Mouse (Mus musculus): ENCODE data around the gene Nuak1. TPM values are rescaled to one million over a fixed set of nuclear protein-coding genes. Genes with fewer than 3 reads are reported as not detected.

The Nuak1 gene
- total and polyA plus RNA-seq, 3 experiments, result 1.2 to 3.4 (median 1.6) TPM

DNA sequence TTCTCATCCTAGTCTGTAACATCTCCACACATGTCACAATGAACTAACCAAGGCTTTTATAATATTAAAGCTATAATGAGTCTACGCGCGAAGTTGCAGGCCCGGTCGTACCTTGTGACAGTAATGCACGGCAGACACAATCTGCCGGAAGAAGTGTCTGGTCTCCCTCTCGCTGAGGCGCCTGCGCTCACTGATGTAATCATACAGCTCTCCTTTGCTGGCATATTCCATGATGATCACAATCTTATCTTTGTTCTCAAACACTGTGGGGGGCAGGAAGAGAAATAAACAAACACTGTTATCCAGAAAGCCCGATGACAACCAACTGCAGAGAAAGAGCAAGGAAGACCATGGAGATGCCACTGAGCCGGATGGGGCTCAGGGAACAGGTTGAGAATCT lies 46.5 kb downstream of the Nuak1 start:
- Histone ChIP-seq H3K79me2 (replicated peaks; ENCODE audit: control insufficient read depth, extremely low read depth, insufficient read depth, poor library complexity, severe bottlenecking) (no peaks in the 10 kb centered on the region), H3K9me3 (replicated peaks; ENCODE audit: low read length) (no peaks in the 10 kb centered on the region), H3K4me3 (replicated peaks in 1 of 3; ENCODE audit: low read depth in 2 of 3, low read length in 2 of 3, poor library complexity in 1 of 3) (no peak overlapping the region), H3K4me2 (ENCODE audit: insufficient read depth, low read depth, poor library complexity, severe bottlenecking) (no peak overlapping the region), H3K9ac (ENCODE audit: insufficient read depth, low read depth) (no peak overlapping the region), H3K36me3 (replicated peaks in 1 of 2; ENCODE audit: control insufficient read depth in 1 of 2, insufficient read depth in 1 of 2, low read length in 1 of 2) (peaks cover 0 to 56% of the 10 kb centered on the region in 2 experiments), H3K4me1 (ENCODE audit: control insufficient read depth in 1 of 2, insufficient read depth in 2 of 2) (peaks cover 0 to 50% of the 10 kb centered on the region in 2 experiments; a peak in 2 of 4 replicates), H3K27ac (ENCODE audit: insufficient read depth, low read depth) (no peak overlapping the region), H3K27me3 (replicated peaks) (no peaks in the 10 kb centered on the region)
- TF ChIP-seq POLR2A (IDR thresholded peaks at IDR 0.05; ENCODE audit: low read depth, low read length), result no peak
- TF ChIP-seq TBP (conservative IDR thresholded peaks at IDR 0.05; ENCODE audit: low read depth, low read length), result no peak
- no peak for TF ChIP-seq ZKSCAN1 (IDR thresholded peaks at IDR 0.05; ENCODE audit: borderline replicate concordance, low read depth, low read length)
- TF ChIP-seq HCFC1 (IDR thresholded peaks at IDR 0.05; ENCODE audit: low read depth, low read length), result no peak
- no peak for TF ChIP-seq MYC (IDR thresholded peaks at IDR 0.05; ENCODE audit: low read depth, low read length)
- no peak for TF ChIP-seq ETS1 (conservative IDR thresholded peaks at IDR 0.05; ENCODE audit: low read depth, low read length)
- no peak for TF ChIP-seq CHD1 (IDR thresholded peaks at IDR 0.05; ENCODE audit: low read depth, low read length)
- TF ChIP-seq KAT2A (IDR thresholded peaks at IDR 0.05; ENCODE audit: insufficient replicate concordance, low read length), result no peak
- TF ChIP-seq PAX5 (IDR thresholded peaks at IDR 0.05; ENCODE audit: low read length), result no peak
- no peak for TF ChIP-seq IRF4 (IDR thresholded peaks at IDR 0.05; ENCODE audit: low read depth, low read length)
- TF ChIP-seq USF1 (IDR thresholded peaks at IDR 0.05; ENCODE audit: low read depth, low read length), result no peak
- no peak for TF ChIP-seq ELF1 (IDR thresholded peaks at IDR 0.05; ENCODE audit: low read depth, low read length)
- TF ChIP-seq ZC3H11A (IDR thresholded peaks at IDR 0.05; ENCODE audit: low read depth, low read length), result no peak
- TF ChIP-seq E2F4 (IDR thresholded peaks at IDR 0.05; ENCODE audit: insufficient replicate concordance, low read depth, low read length), result no peak
- no peak for TF ChIP-seq MAX (IDR thresholded peaks at IDR 0.05; ENCODE audit: low read length)
- no peak for TF ChIP-seq RCOR1 (conservative IDR thresholded peaks at IDR 0.05; ENCODE audit: low read depth, low read length)
- TF ChIP-seq BHLHE40 (IDR thresholded peaks at IDR 0.05; ENCODE audit: low read depth, low read length), result no peak
- TF ChIP-seq RAD21 (IDR thresholded peaks at IDR 0.05; ENCODE audit: low read depth, low read length), result no peak
- no peak for TF ChIP-seq UBTF (IDR thresholded peaks at IDR 0.05; ENCODE audit: low read depth, low read length)
- in situ Hi-C loops (cut with MboI; ENCODE audit: low pct_ligation_motif_present, low pct_unique_long_range_greater_than_20kb, low sequenced_read_pairs), result no loop called here
- dilution Hi-C loops (cut with MboI; ENCODE audit: extremely low pct_ligation_motif_present, extremely low pct_unique_long_range_greater_than_20kb, low sequenced_read_pairs), result no loop called here
- DNase-seq (ENCODE audit: extremely low read depth), result no peak

DNA sequence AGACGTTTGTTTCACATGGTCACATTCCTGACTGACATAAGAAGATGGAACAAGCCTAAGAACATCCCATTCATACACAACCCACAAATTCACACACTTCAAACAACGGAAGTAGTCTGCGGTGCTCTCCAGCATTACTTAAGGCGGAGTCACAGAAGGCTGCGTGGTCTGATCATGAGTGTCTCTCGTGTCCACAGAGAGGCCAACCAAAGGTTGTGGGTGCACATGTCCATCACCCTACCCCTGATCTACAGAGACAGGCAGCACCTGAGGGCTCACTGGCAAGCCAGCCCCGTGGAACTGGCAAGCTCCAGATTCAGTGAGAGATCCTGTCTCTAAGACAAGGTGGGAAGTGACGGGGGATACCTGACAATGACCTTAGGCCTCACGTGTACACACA lies 47.0 kb downstream of the Nuak1 start:
- dilution Hi-C loops (cut with MboI; ENCODE audit: extremely low pct_ligation_motif_present, extremely low pct_unique_long_range_greater_than_20kb, low sequenced_read_pairs), result no loop called here
- in situ Hi-C loops (cut with MboI; ENCODE audit: low pct_ligation_motif_present, low pct_unique_long_range_greater_than_20kb, low sequenced_read_pairs), result no loop called here
- Histone ChIP-seq H3K4me1 (ENCODE audit: control insufficient read depth in 1 of 2, insufficient read depth in 2 of 2) (peaks cover 0 to 54% of the 10 kb centered on the region in 2 experiments; a peak in 2 of 4 replicates), H3K79me2 (replicated peaks; ENCODE audit: control insufficient read depth, extremely low read depth, insufficient read depth, poor library complexity, severe bottlenecking) (no peaks in the 10 kb centered on the region), H3K4me3 (replicated peaks in 1 of 3; ENCODE audit: low read depth in 2 of 3, low read length in 2 of 3, poor library complexity in 1 of 3) (no peak overlapping the region), H3K36me3 (replicated peaks in 1 of 2; ENCODE audit: control insufficient read depth in 1 of 2, insufficient read depth in 1 of 2, low read length in 1 of 2) (peaks cover 0 to 59% of the 10 kb centered on the region in 2 experiments), H3K9ac (ENCODE audit: insufficient read depth, low read depth) (no peak overlapping the region), H3K27ac (ENCODE audit: insufficient read depth, low read depth) (no peak overlapping the region), H3K9me3 (replicated peaks; ENCODE audit: low read length) (no peaks in the 10 kb centered on the region), H3K4me2 (ENCODE audit: insufficient read depth, low read depth, poor library complexity, severe bottlenecking) (no peak overlapping the region), H3K27me3 (replicated peaks) (no peaks in the 10 kb centered on the region)
- no peak for DNase-seq (ENCODE audit: extremely low read depth)
- TF ChIP-seq MAX (IDR thresholded peaks at IDR 0.05; ENCODE audit: low read length), result no peak

Data from CH12.LX (cell line).